Mouse (Mus musculus): Measurements from ENCODE around the gene Edrf1. TPM values are rescaled to one million over a fixed set of nuclear protein-coding genes. Genes with fewer than 3 reads are reported as not detected.

Gene Edrf1
- polyA plus RNA-seq, 1 experiment from 2014 or later, result 8.3 TPM

GRCm38 (mm10) chr7:133698021-133698709 is 60.8 kb downstream of the Edrf1 start:
- 23% methylated on average over 12 of the region's 12 CpGs for WGBS (ENCODE audit: insufficient replicate concordance)
- Histone ChIP-seq H3K27me3 (no peaks in the 10 kb centered on the region), H3K9me3 (replicated peaks) (no peaks in the 10 kb centered on the region), H3K27ac (replicated peaks) (peak overlapping the region; percentile 99), H3K4me2 (peak overlapping the region; percentile 83), H3K9ac (peak overlapping the region; percentile 68), H3K36me3 (replicated peaks) (peaks cover 71% of the 10 kb centered on the region), H3K4me1 (replicated peaks) (peaks cover 69% of the 10 kb centered on the region), H3K4me3 (replicated peaks) (peak overlapping the region; percentile 71)
- peak; percentile 80 for ATAC-seq (ENCODE audit: insufficient read depth)

- 61% methylated on average over 4 of the region's 4 CpGs for WGBS (ENCODE audit: insufficient replicate concordance)
- Histone ChIP-seq H3K4me2 (peak overlapping the region; percentile 83), H3K27ac (replicated peaks) (peak overlapping the region; percentile 99), H3K9me3 (replicated peaks) (no peaks in the 10 kb centered on the region), H3K9ac (peak overlapping the region; percentile 68), H3K27me3 (no peaks in the 10 kb centered on the region), H3K4me3 (replicated peaks) (peak overlapping the region; percentile 71), H3K36me3 (replicated peaks) (peaks cover 65% of the 10 kb centered on the region), H3K4me1 (replicated peaks) (peaks cover 81% of the 10 kb centered on the region)
- no peak for ATAC-seq (ENCODE audit: insufficient read depth)
Measured at GRCm38 (mm10) chr7:133699885-133700284, 62.5 kb downstream of the Edrf1 start.

GRCm38 (mm10) chr7:133701366-133701765 is 64.0 kb downstream of the Edrf1 start:
- no peaks in the 10 kb centered on the region for H3K27me3 ChIP-seq
- H3K9ac ChIP-seq, result peak overlapping the region; percentile 68
- no peak for ATAC-seq (ENCODE audit: insufficient read depth)
- WGBS (ENCODE audit: insufficient replicate concordance), result 44% methylated on average over 7 of the region's 7 CpGs
- no peaks in the 10 kb centered on the region for H3K9me3 ChIP-seq (replicated peaks)
- peak overlapping the region; percentile 83 for H3K4me2 ChIP-seq
- H3K4me1 ChIP-seq (replicated peaks), result peaks cover 76% of the 10 kb centered on the region
- peak overlapping the region; percentile 71 for H3K4me3 ChIP-seq (replicated peaks)
- peaks cover 50% of the 10 kb centered on the region for H3K36me3 ChIP-seq (replicated peaks)
- peak overlapping the region; percentile 99 for H3K27ac ChIP-seq (replicated peaks)

GRCm38 (mm10) chr7:133702333-133702732 is 65.0 kb downstream of the Edrf1 start:
- ATAC-seq (ENCODE audit: insufficient read depth), result peak; percentile 84
- Histone ChIP-seq H3K4me2 (peak overlapping the region; percentile 83), H3K27ac (replicated peaks) (peak overlapping the region; percentile 99), H3K9me3 (replicated peaks) (no peaks in the 10 kb centered on the region), H3K4me1 (replicated peaks) (peaks cover 72% of the 10 kb centered on the region), H3K27me3 (no peaks in the 10 kb centered on the region), H3K36me3 (replicated peaks) (peaks cover 40% of the 10 kb centered on the region), H3K9ac (peak overlapping the region; percentile 68), H3K4me3 (replicated peaks) (peak overlapping the region; percentile 71)
- WGBS (ENCODE audit: insufficient replicate concordance), result 25% methylated on average over 10 of the region's 10 CpGs

- Histone ChIP-seq H3K27ac (replicated peaks) (peak overlapping the region; percentile 75), H3K36me3 (replicated peaks) (peaks cover 29% of the 10 kb centered on the region), H3K9ac (no peak overlapping the region), H3K4me1 (replicated peaks) (peaks cover 68% of the 10 kb centered on the region), H3K27me3 (no peaks in the 10 kb centered on the region), H3K4me2 (peak overlapping the region; percentile 20; the same call in 1 of the 2 replicates), H3K4me3 (replicated peaks) (no peak overlapping the region), H3K9me3 (replicated peaks) (no peaks in the 10 kb centered on the region)
- 84% methylated on average over 7 of the region's 7 CpGs for WGBS (ENCODE audit: insufficient replicate concordance)
- ATAC-seq (ENCODE audit: insufficient read depth), result no peak
Measured at GRCm38 (mm10) chr7:133703906-133704305, 66.6 kb downstream of the Edrf1 start.

GRCm38 (mm10) chr7:133707301-133707700 is 70.0 kb downstream of the Edrf1 start:
- H3K9me3 ChIP-seq (replicated peaks), result no peaks in the 10 kb centered on the region
- 70% methylated on average over 2 of the region's 2 CpGs for WGBS (ENCODE audit: insufficient replicate concordance)
- H3K4me2 ChIP-seq, result peak overlapping the region; percentile 82
- no peak for ATAC-seq (ENCODE audit: insufficient read depth)
- peak overlapping the region; percentile 94; the same call in 1 of the 2 replicates for H3K27ac ChIP-seq (replicated peaks)
- peaks cover 58% of the 10 kb centered on the region for H3K4me1 ChIP-seq (replicated peaks)
- peaks cover 14% of the 10 kb centered on the region; the same call in 1 of the 2 replicates for H3K36me3 ChIP-seq (replicated peaks)
- H3K4me3 ChIP-seq (replicated peaks), result peak overlapping the region; percentile 77
- H3K9ac ChIP-seq, result no peak overlapping the region
- H3K27me3 ChIP-seq, result no peaks in the 10 kb centered on the region

- 82% methylated on average over 4 of the region's 4 CpGs for WGBS (ENCODE audit: insufficient replicate concordance)
- H3K36me3 ChIP-seq (replicated peaks), result peaks cover 89% of the 10 kb centered on the region
- H3K9ac ChIP-seq, result no peak overlapping the region
- no peaks in the 10 kb centered on the region for H3K27me3 ChIP-seq
- no peak overlapping the region for H3K27ac ChIP-seq (replicated peaks)
- H3K4me2 ChIP-seq, result no peak overlapping the region
- no peak for ATAC-seq (ENCODE audit: insufficient read depth)
- no peak overlapping the region for H3K4me3 ChIP-seq (replicated peaks)
- H3K9me3 ChIP-seq (replicated peaks), result no peaks in the 10 kb centered on the region
- peaks cover 6% of the 10 kb centered on the region; the same call in 1 of the 2 replicates for H3K4me1 ChIP-seq (replicated peaks)
Measured at GRCm38 (mm10) chr7:133715387-133715786, 78.0 kb downstream of the Edrf1 start.

- no peak overlapping the region for H3K4me3 ChIP-seq (replicated peaks)
- H3K9ac ChIP-seq, result no peak overlapping the region
- no peak for ATAC-seq (ENCODE audit: insufficient read depth)
- 91% methylated on average over 1 of the region's 1 CpGs for WGBS (ENCODE audit: insufficient replicate concordance)
- H3K36me3 ChIP-seq (replicated peaks), result peaks cover 97% of the 10 kb centered on the region
- H3K9me3 ChIP-seq (replicated peaks), result no peaks in the 10 kb centered on the region
- no peak overlapping the region for H3K4me2 ChIP-seq
- no peak overlapping the region for H3K27ac ChIP-seq (replicated peaks)
- no peaks in the 10 kb centered on the region; the same call in 1 of the 2 replicates for H3K4me1 ChIP-seq (replicated peaks)
- no peaks in the 10 kb centered on the region for H3K27me3 ChIP-seq
Measured at GRCm38 (mm10) chr7:133718580-133718979, 81.2 kb downstream of the Edrf1 start.

GRCm38 (mm10) chr7:133720616-133721015 is 83.3 kb downstream of the Edrf1 start:
- no peak overlapping the region for H3K9ac ChIP-seq
- no peaks in the 10 kb centered on the region for H3K9me3 ChIP-seq (replicated peaks)
- no peaks in the 10 kb centered on the region for H3K4me1 ChIP-seq (replicated peaks)
- peaks cover 81% of the 10 kb centered on the region for H3K36me3 ChIP-seq (replicated peaks)
- H3K4me3 ChIP-seq (replicated peaks), result no peak overlapping the region
- no peaks in the 10 kb centered on the region for H3K27me3 ChIP-seq
- no peak overlapping the region for H3K4me2 ChIP-seq
- no peak for ATAC-seq (ENCODE audit: insufficient read depth)
- no peak overlapping the region for H3K27ac ChIP-seq (replicated peaks)
- WGBS (ENCODE audit: insufficient replicate concordance), result 85% methylated on average over 11 of the region's 11 CpGs

All from liver, embryonic 15.5 days (tissue).